Mouse (Mus musculus): Measurements from ENCODE around the gene Ano1. TPM values are rescaled to one million over a fixed set of nuclear protein-coding genes. Genes with fewer than 3 reads are reported as not detected.

The Ano1 gene
- polyA plus RNA-seq, 1 experiment from 2014 or later: 48.8 TPM

GRCm38 (mm10) chr7:144696764-144697704, 54.7 kb downstream of the Ano1 start:
- no peak overlapping the region for H3K4me2 ChIP-seq (replicated peaks; ENCODE audit: low read depth, low read length)
- H3K4me3 ChIP-seq (ENCODE audit: low read length): no peak overlapping the region
- H3K4me1 ChIP-seq (ENCODE audit: control insufficient read depth, insufficient read depth, low read length): no peaks in the 10 kb centered on the region
- no peak overlapping the region for H3K9ac ChIP-seq (ENCODE audit: low read depth, low read length)
- H3K27ac ChIP-seq (ENCODE audit: low read depth, low read length): no peak overlapping the region
- H3K9me3 ChIP-seq (ENCODE audit: control insufficient read depth, low read length): peaks cover 6% of the 10 kb centered on the region; the same call in 1 of the 2 replicates
- ATAC-seq (ENCODE audit: low FRiP score, low TSS enrichment): no peak
- H3K27me3 ChIP-seq (ENCODE audit: control insufficient read depth, insufficient read depth, low read length): no peaks in the 10 kb centered on the region
- 75% methylated on average over 7 of the region's 7 CpGs for WGBS
- H3K36me3 ChIP-seq (ENCODE audit: control insufficient read depth, insufficient read depth, low read length): no peaks in the 10 kb centered on the region

- no peak overlapping the region for H3K4me3 ChIP-seq (ENCODE audit: low read length)
- peak; percentile 79 for ATAC-seq (ENCODE audit: low FRiP score, low TSS enrichment)
- H3K9ac ChIP-seq (ENCODE audit: low read depth, low read length): peak overlapping the region; percentile 18; the same call in 1 of the 2 replicates
- no peaks in the 10 kb centered on the region for H3K36me3 ChIP-seq (ENCODE audit: control insufficient read depth, insufficient read depth, low read length)
- H3K4me1 ChIP-seq (ENCODE audit: control insufficient read depth, insufficient read depth, low read length): peaks cover 26% of the 10 kb centered on the region
- no peaks in the 10 kb centered on the region for H3K9me3 ChIP-seq (ENCODE audit: control insufficient read depth, low read length)
- peak overlapping the region; percentile 87; the same call in 1 of the 2 replicates for H3K27ac ChIP-seq (ENCODE audit: low read depth, low read length)
- 16% methylated on average over 2 of the region's 2 CpGs for WGBS
- H3K4me2 ChIP-seq (replicated peaks; ENCODE audit: low read depth, low read length): no peak overlapping the region
- no peaks in the 10 kb centered on the region for H3K27me3 ChIP-seq (ENCODE audit: control insufficient read depth, insufficient read depth, low read length)
These were observed 61.9 kb downstream of the Ano1 start for GRCm38 (mm10) chr7:144689855-144690254.

- H3K4me3 ChIP-seq (ENCODE audit: low read length): no peak overlapping the region
- no peak overlapping the region for H3K4me2 ChIP-seq (replicated peaks; ENCODE audit: low read depth, low read length)
- peak overlapping the region; percentile 87 for H3K27ac ChIP-seq (ENCODE audit: low read depth, low read length)
- H3K9ac ChIP-seq (ENCODE audit: low read depth, low read length): no peak overlapping the region
- peaks cover 26% of the 10 kb centered on the region for H3K4me1 ChIP-seq (ENCODE audit: control insufficient read depth, insufficient read depth, low read length)
- WGBS: 28% methylated on average over 7 of the region's 7 CpGs
- ATAC-seq (ENCODE audit: low FRiP score, low TSS enrichment): 0 out of 2 replicates have a peak, but pooled peaks have one; percentile 28
- no peaks in the 10 kb centered on the region for H3K9me3 ChIP-seq (ENCODE audit: control insufficient read depth, low read length)
- H3K27me3 ChIP-seq (ENCODE audit: control insufficient read depth, insufficient read depth, low read length): no peaks in the 10 kb centered on the region
- no peaks in the 10 kb centered on the region for H3K36me3 ChIP-seq (ENCODE audit: control insufficient read depth, insufficient read depth, low read length)
These were observed 62.6 kb downstream of the Ano1 start for GRCm38 (mm10) chr7:144689136-144689535.

GRCm38 (mm10) chr7:144687663-144688381, 64.0 kb downstream of the Ano1 start:
- Histone ChIP-seq H3K9ac (ENCODE audit: low read depth, low read length) (no peak overlapping the region), H3K4me1 (ENCODE audit: control insufficient read depth, insufficient read depth, low read length) (peaks cover 26% of the 10 kb centered on the region), H3K4me3 (ENCODE audit: low read length) (no peak overlapping the region), H3K4me2 (replicated peaks; ENCODE audit: low read depth, low read length) (no peak overlapping the region), H3K9me3 (ENCODE audit: control insufficient read depth, low read length) (no peaks in the 10 kb centered on the region), H3K27ac (ENCODE audit: low read depth, low read length) (no peak overlapping the region), H3K27me3 (ENCODE audit: control insufficient read depth, insufficient read depth, low read length) (no peaks in the 10 kb centered on the region), H3K36me3 (ENCODE audit: control insufficient read depth, insufficient read depth, low read length) (no peaks in the 10 kb centered on the region)
- 95% methylated on average over 2 of the region's 2 CpGs for WGBS
- peak; percentile 33; the same call in 1 of the 2 replicates for ATAC-seq (ENCODE audit: low FRiP score, low TSS enrichment)

DNA sequence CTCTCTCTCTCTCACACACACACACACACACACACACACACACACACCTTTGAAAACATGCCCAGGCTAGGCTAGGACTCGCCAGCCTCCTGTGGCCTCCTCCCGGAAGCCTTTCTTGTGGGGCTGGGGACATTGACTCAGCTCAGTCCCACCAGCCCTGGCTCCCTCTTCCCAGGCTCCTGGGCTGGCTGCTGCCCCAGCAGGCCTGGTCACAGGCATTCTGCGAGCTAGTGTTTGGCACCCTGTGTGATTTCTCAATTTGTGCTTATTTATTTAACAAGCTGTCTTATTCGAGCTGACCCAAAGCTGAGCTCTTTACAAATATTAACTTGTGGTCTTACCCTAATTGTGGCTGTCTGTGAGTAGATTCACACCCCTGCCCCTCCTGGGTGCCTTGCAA, 66.8 kb downstream of the Ano1 start:
- no peaks in the 10 kb centered on the region for H3K9me3 ChIP-seq (ENCODE audit: control insufficient read depth, low read length)
- WGBS: 55% methylated on average over 4 of the region's 4 CpGs
- no peak overlapping the region for H3K9ac ChIP-seq (ENCODE audit: low read depth, low read length)
- H3K27me3 ChIP-seq (ENCODE audit: control insufficient read depth, insufficient read depth, low read length): no peaks in the 10 kb centered on the region
- H3K36me3 ChIP-seq (ENCODE audit: control insufficient read depth, insufficient read depth, low read length): no peaks in the 10 kb centered on the region
- no peak for ATAC-seq (ENCODE audit: low FRiP score, low TSS enrichment)
- no peak overlapping the region for H3K4me3 ChIP-seq (ENCODE audit: low read length)
- no peak overlapping the region for H3K27ac ChIP-seq (ENCODE audit: low read depth, low read length)
- H3K4me1 ChIP-seq (ENCODE audit: control insufficient read depth, insufficient read depth, low read length): peaks cover 18% of the 10 kb centered on the region
- H3K4me2 ChIP-seq (replicated peaks; ENCODE audit: low read depth, low read length): no peak overlapping the region

- Histone ChIP-seq H3K4me3 (ENCODE audit: low read length) (no peak overlapping the region), H3K9me3 (ENCODE audit: control insufficient read depth, low read length) (no peaks in the 10 kb centered on the region), H3K27ac (ENCODE audit: low read depth, low read length) (no peak overlapping the region), H3K27me3 (ENCODE audit: control insufficient read depth, insufficient read depth, low read length) (peaks cover 1% of the 10 kb centered on the region; the same call in 1 of the 2 replicates), H3K9ac (ENCODE audit: low read depth, low read length) (no peak overlapping the region), H3K4me2 (replicated peaks; ENCODE audit: low read depth, low read length) (no peak overlapping the region), H3K4me1 (ENCODE audit: control insufficient read depth, insufficient read depth, low read length) (peaks cover 17% of the 10 kb centered on the region), H3K36me3 (ENCODE audit: control insufficient read depth, insufficient read depth, low read length) (no peaks in the 10 kb centered on the region)
- 46% methylated on average over 5 of the region's 5 CpGs for WGBS
- no peak for ATAC-seq (ENCODE audit: low FRiP score, low TSS enrichment)
These were observed 67.3 kb downstream of the Ano1 start for GRCm38 (mm10) chr7:144684467-144684866.

DNA sequence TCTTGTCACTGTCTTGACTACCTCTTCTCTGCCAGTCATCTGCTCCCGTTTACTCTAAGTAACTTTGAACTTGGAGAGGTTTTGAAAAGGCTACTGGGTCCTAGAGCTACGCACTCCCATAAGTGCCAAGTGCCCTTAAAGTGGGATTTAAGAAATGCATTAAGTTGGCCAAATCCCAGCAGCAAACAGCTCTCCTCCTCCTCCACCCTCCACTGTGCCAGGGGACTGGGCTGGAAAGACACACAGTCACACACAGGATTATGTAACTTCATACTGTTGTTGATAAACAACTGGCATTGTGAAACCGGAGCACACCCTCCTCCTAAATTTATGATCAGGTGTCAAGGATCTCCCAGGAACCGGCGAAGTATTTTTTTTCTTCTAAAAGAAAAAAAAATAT, 71.7 kb downstream of the Ano1 start:
- Histone ChIP-seq H3K9ac (ENCODE audit: low read depth, low read length) (no peak overlapping the region), H3K27me3 (ENCODE audit: control insufficient read depth, insufficient read depth, low read length) (peaks cover 10% of the 10 kb centered on the region; the same call in 1 of the 2 replicates), H3K27ac (ENCODE audit: low read depth, low read length) (no peak overlapping the region), H3K9me3 (ENCODE audit: control insufficient read depth, low read length) (no peaks in the 10 kb centered on the region), H3K4me3 (ENCODE audit: low read length) (no peak overlapping the region), H3K36me3 (ENCODE audit: control insufficient read depth, insufficient read depth, low read length) (no peaks in the 10 kb centered on the region), H3K4me2 (replicated peaks; ENCODE audit: low read depth, low read length) (no peak overlapping the region), H3K4me1 (ENCODE audit: control insufficient read depth, insufficient read depth, low read length) (peaks cover 25% of the 10 kb centered on the region)
- 56% methylated on average over 5 of the region's 5 CpGs for WGBS
- no peak for ATAC-seq (ENCODE audit: low FRiP score, low TSS enrichment)

- Histone ChIP-seq H3K27ac (ENCODE audit: low read depth, low read length) (no peak overlapping the region; the same call in 1 of the 2 replicates), H3K4me2 (replicated peaks; ENCODE audit: low read depth, low read length) (peak overlapping the region; percentile 87), H3K4me3 (ENCODE audit: low read length) (peak overlapping the region; percentile 49), H3K27me3 (ENCODE audit: control insufficient read depth, insufficient read depth, low read length) (peaks cover 10% of the 10 kb centered on the region; the same call in 1 of the 2 replicates), H3K36me3 (ENCODE audit: control insufficient read depth, insufficient read depth, low read length) (no peaks in the 10 kb centered on the region), H3K9ac (ENCODE audit: low read depth, low read length) (peak overlapping the region; percentile 69), H3K9me3 (ENCODE audit: control insufficient read depth, low read length) (no peaks in the 10 kb centered on the region), H3K4me1 (ENCODE audit: control insufficient read depth, insufficient read depth, low read length) (peaks cover 25% of the 10 kb centered on the region)
- ATAC-seq (ENCODE audit: low FRiP score, low TSS enrichment): peak; percentile 22; the same call in 1 of the 2 replicates
- 6% methylated on average over 68 of the region's 68 CpGs for WGBS
These were observed 73.3 kb downstream of the Ano1 start for GRCm38 (mm10) chr7:144678241-144679030.
